Mouse (Mus musculus): ENCODE measurements at regions not wholly inside any gene's neighbourhood (a gene's known extent, or its start where the extent isn't known, plus 50 kb on each side); places are given as distances from the start of the nearest gene placed in this dataset.

- WGBS, result 38% methylated on average over 24 of the region's 24 CpGs
- Histone ChIP-seq H3K9me3 (no peaks in the 10 kb centered on the region), H3K36me3 (no peaks in the 10 kb centered on the region), H3K27ac (no peak overlapping the region), H3K9ac (no peak overlapping the region), H3K4me3 (replicated peaks) (0 out of 2 replicates have a peak overlapping the region, but pooled peaks have one; percentile 4), H3K4me1 (peaks cover 11% of the 10 kb centered on the region), H3K4me2 (peak overlapping the region; percentile 38), H3K27me3 (replicated peaks) (no peaks in the 10 kb centered on the region)
- no peak for ATAC-seq (ENCODE audit: insufficient read depth, low FRiP score, low read depth)
Observed at GRCm38 (mm10) chr8:91747174-91747859, 54.5 kb downstream of the Irx3 start.

- no peak overlapping the region for H3K27ac ChIP-seq
- no peak overlapping the region for H3K4me3 ChIP-seq (replicated peaks)
- H3K9ac ChIP-seq, result no peak overlapping the region
- ATAC-seq (ENCODE audit: insufficient read depth, low FRiP score, low read depth), result no peak
- H3K27me3 ChIP-seq (replicated peaks), result no peaks in the 10 kb centered on the region
- H3K9me3 ChIP-seq, result no peaks in the 10 kb centered on the region
- H3K4me1 ChIP-seq, result no peaks in the 10 kb centered on the region
- no peak overlapping the region for H3K4me2 ChIP-seq
- H3K36me3 ChIP-seq, result no peaks in the 10 kb centered on the region
- 91% methylated on average over 2 of the region's 2 CpGs for WGBS
Observed at GRCm38 (mm10) chr8:91724646-91725045, 77.2 kb downstream of the Irx3 start.

Measured in stomach, embryonic 15.5 days (tissue).